Mouse (Mus musculus) ES-E14 (cell line): Measurements from ENCODE around the gene Hexim2. TPM values are rescaled to one million over a fixed set of nuclear protein-coding genes. Genes with fewer than 3 reads are reported as not detected.
A peak's percentile ranks its signal among the peaks of the same experiment; 100 is the strongest.

ENCODE experiments used
- DNase-seq: peaks from one replicate; pipeline ENCODE4 v3.0.0-alpha.2; 2013; ENCODE audit warnings: low read depth, low spot score
- H3K27ac ChIP-seq: 2 replicates; pipeline ENCODE4 v1.5.1; 2012; ENCODE audit warnings: low read depth, mild to moderate bottlenecking, low read length, moderate library complexity, mixed read lengths; ENCODE audit not compliant: poor library complexity, insufficient read depth, severe bottlenecking
- H3K36me3 ChIP-seq: 2 replicates; pipeline ENCODE4 v1.6.1; 2012; ENCODE audit warnings: mild to moderate bottlenecking, low read length, moderate library complexity, mixed read lengths; ENCODE audit not compliant: control insufficient read depth, poor library complexity, insufficient read depth, severe bottlenecking
- H3K4me1 ChIP-seq, 2 experiments: fragments of 150-350 bp in 1 of 2; sonication (generic) in 1 of 2; 2 replicates each; pipeline ENCODE4 v1.6.1; 2012; ENCODE audit warnings: low read length in 2 of 2, mild to moderate bottlenecking in 1 of 2, mixed read lengths in 1 of 2; ENCODE audit not compliant: control insufficient read depth in 2 of 2, insufficient read depth in 2 of 2, poor library complexity in 1 of 2
- H3K4me3 ChIP-seq, 2 experiments: fragments of 150-350 bp in 1 of 2; sonication (generic) in 1 of 2; 2 replicates each; pipeline ENCODE4 v1.5.1; 2012; ENCODE audit warnings: low read length in 2 of 2, low read depth in 1 of 2, mild to moderate bottlenecking in 1 of 2, mixed read lengths in 1 of 2; ENCODE audit not compliant: insufficient read depth in 1 of 2, poor library complexity in 1 of 2, severe bottlenecking in 1 of 2
- H3K9ac ChIP-seq: 2 replicates; pipeline ENCODE4 v1.6.1; 2012; ENCODE audit warnings: low read depth, mild to moderate bottlenecking, low read length, mixed read lengths; ENCODE audit not compliant: poor library complexity, insufficient read depth, severe bottlenecking
- H3K9me3 ChIP-seq: fragments of 150-350 bp; sonication (generic); 2 replicates; pipeline ENCODE4 v1.6.1; 2012; ENCODE audit warnings: low read depth, mild to moderate bottlenecking, low read length; ENCODE audit not compliant: control insufficient read depth, insufficient read depth
- CHD2 ChIP-seq: IDR thresholded peaks from 2 replicates; pipeline ENCODE4 v1.6.1; 2014; ENCODE audit warnings: mild to moderate bottlenecking, low read depth, low read length, inconsistent platforms
- HCFC1 ChIP-seq: IDR thresholded peaks from 2 replicates; pipeline ENCODE4 v1.6.1; 2012; ENCODE audit warnings: low read length, inconsistent platforms, borderline replicate concordance; ENCODE audit not compliant: insufficient read depth
- MAFK ChIP-seq: IDR thresholded peaks from 2 replicates; pipeline ENCODE4 v1.6.1; 2014; ENCODE audit warnings: mild to moderate bottlenecking, low read depth, low read length, inconsistent platforms; ENCODE audit not compliant: insufficient read depth
- ZC3H11A ChIP-seq: IDR thresholded peaks from 2 replicates; pipeline ENCODE4 v1.6.1; 2012; ENCODE audit warnings: low read depth, mild to moderate bottlenecking, inconsistent platforms, low read length, borderline replicate concordance
- ZNF384 ChIP-seq: IDR thresholded peaks from 2 replicates; pipeline ENCODE4 v1.6.1; 2012; ENCODE audit warnings: low read depth, low read length, inconsistent platforms
- in situ Hi-C, 2 experiments: fragments of 600-800 bp; cut with MboI; formaldehyde crosslinking; loops; one replicate each; pipeline ENCODE4 v1.15.1; 2025; ENCODE audit warnings: low sequenced_read_pairs in 2 of 2, inconsistent platforms in 1 of 2; ENCODE audit not compliant: unreplicated experiment in 2 of 2
- total RNA-seq: library from RNA; depleted of rRNA; stranded (reverse); fragments of 300-350 nt; gene quantifications from 2 replicates; pipeline ENCODE4 v1.2.3, GENCODE M21; 2012

Gene Hexim2
- total RNA-seq, 1 experiment, result 9.7 TPM

- peaks cover 2 to 10% of the 10 kb centered on the region in 2 experiments; a peak in 3 of 4 replicates for H3K4me1 ChIP-seq
- TF ChIP-seq MAFK (no peak), HCFC1 (no peak), ZC3H11A (no peak), CHD2 (no peak), ZNF384 (no peak)
- peak overlapping the region; percentile 71 for H3K9ac ChIP-seq
- DNase-seq, result no peak
- peak overlapping the region; percentile 82 for H3K27ac ChIP-seq
- peak overlapping the region; percentile 52 to 59 for H3K4me3 ChIP-seq
- no peaks in the 10 kb centered on the region for H3K9me3 ChIP-seq
- in situ Hi-C loops, result no loop called here
- H3K36me3 ChIP-seq, result no peaks in the 10 kb centered on the region
Measured at GRCm38 (mm10) chr11:103111301-103111700, 20.9 kb upstream of the Hexim2 start.

GRCm38 (mm10) chr11:103111881-103112551 lies 20.2 kb upstream of the Hexim2 start:
- DNase-seq, result no peak
- in situ Hi-C loops, result no loop called here
- H3K27ac ChIP-seq, result peak overlapping the region; percentile 82

DNA sequence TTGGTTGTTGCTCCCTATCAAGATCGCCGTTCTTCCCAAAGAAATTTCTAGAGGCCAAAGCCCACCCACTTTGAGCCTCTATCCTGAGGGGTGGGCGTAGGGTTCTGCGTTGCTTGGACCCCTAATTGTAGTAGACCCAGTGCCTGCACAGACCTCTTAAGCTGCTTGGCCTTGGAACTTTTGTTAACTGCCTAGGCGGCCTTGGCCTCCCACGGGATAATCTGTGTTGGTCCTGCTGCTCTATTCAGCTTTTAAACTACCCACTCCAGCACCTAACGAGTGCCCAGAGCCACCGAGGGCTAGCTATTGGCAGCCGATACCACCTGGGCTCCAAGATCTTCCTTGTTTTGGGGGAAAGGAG lies 19.7 kb upstream of the Hexim2 start:
- H3K4me3 ChIP-seq, result peak overlapping the region; percentile 52 to 59
- H3K27ac ChIP-seq, result peak overlapping the region; percentile 82
- no peak for DNase-seq
- in situ Hi-C loops, result no loop called here
- no peak for TF ChIP-seq HCFC1
- no peak for TF ChIP-seq MAFK
- TF ChIP-seq ZC3H11A, result no peak
- TF ChIP-seq ZNF384, result no peak
- no peak for TF ChIP-seq CHD2
- peaks cover 3% of the 10 kb centered on the region; the same call in 1 of the 2 replicates for H3K36me3 ChIP-seq
- H3K9ac ChIP-seq, result peak overlapping the region; percentile 70; the same call in 1 of the 2 replicates
- H3K4me1 ChIP-seq, result peaks cover 2 to 5% of the 10 kb centered on the region in 2 experiments; a peak in 3 of 4 replicates
- no peaks in the 10 kb centered on the region for H3K9me3 ChIP-seq

More at GRCm38 (mm10) chr11:103111881-103112551, 20.2 kb upstream of the Hexim2 start:
- no peaks in the 10 kb centered on the region for H3K9me3 ChIP-seq
- peaks cover 2 to 5% of the 10 kb centered on the region in 2 experiments; a peak in 3 of 4 replicates for H3K4me1 ChIP-seq
- TF ChIP-seq HCFC1 (peak; percentile 26; the same call in 1 of the 2 replicates), ZC3H11A (no peak), CHD2 (no peak), ZNF384 (no peak), MAFK (no peak)
- peak overlapping the region; percentile 71 for H3K9ac ChIP-seq
- H3K4me3 ChIP-seq, result peak overlapping the region; percentile 52 to 59
- H3K36me3 ChIP-seq, result no peaks in the 10 kb centered on the region

GRCm38 (mm10) chr11:103113005-103113404 lies 19.2 kb upstream of the Hexim2 start:
- DNase-seq, result no peak
- peak overlapping the region; percentile 52 to 59 for H3K4me3 ChIP-seq
- TF ChIP-seq ZC3H11A, result no peak
- no peak for TF ChIP-seq ZNF384
- TF ChIP-seq HCFC1, result no peak; the same call in 1 of the 2 replicates
- no peak for TF ChIP-seq CHD2
- no peak for TF ChIP-seq MAFK
- H3K9ac ChIP-seq, result peak overlapping the region; percentile 70
- peak overlapping the region; percentile 82 for H3K27ac ChIP-seq
- H3K4me1 ChIP-seq, result peaks cover 2 to 5% of the 10 kb centered on the region in 2 experiments; a peak in 3 of 4 replicates
- no peaks in the 10 kb centered on the region for H3K9me3 ChIP-seq
- peaks cover 3% of the 10 kb centered on the region; the same call in 1 of the 2 replicates for H3K36me3 ChIP-seq
- in situ Hi-C loops, result no loop called here
